Mouse (Mus musculus) hindbrain, postnatal 0 days (tissue): ENCODE measurements at regions not wholly inside any gene's neighbourhood (a gene's known extent, or its start where the extent isn't known, plus 50 kb on each side); places are given as distances from the start of the nearest gene placed in this dataset.

Experiments used
- ATAC-seq: fragments of 200-750 bp; cut with Nextera tagmentation; 2 replicates; pipeline ENCODE4 v1.8.0; 2017; ENCODE audit warnings: mild to moderate bottlenecking, moderate TSS enrichment, moderate library complexity
- DNase-seq: peaks from one replicate; pipeline ENCODE4 v3.0.0-alpha.2; 2015; ENCODE audit warnings: low spot score
- H3K27ac ChIP-seq: fragments of 300-500 bp; sonication (generic); 2 replicates; pipeline ENCODE4 v1.5.1; 2014; ENCODE audit warnings: mild to moderate bottlenecking
- H3K27me3 ChIP-seq: fragments of 300-500 bp; sonication (generic); 2 replicates; pipeline ENCODE4 v1.6.1; 2014; ENCODE audit warnings: low read length, mixed read lengths; ENCODE audit not compliant: insufficient read depth
- H3K36me3 ChIP-seq: fragments of 300-500 bp; sonication (generic); 2 replicates; pipeline ENCODE4 v1.6.1; 2014; ENCODE audit warnings: low read length, mixed read lengths; ENCODE audit not compliant: insufficient read depth
- H3K4me1 ChIP-seq: fragments of 300-500 bp; sonication (generic); 2 replicates; pipeline ENCODE4 v1.6.1; 2014; ENCODE audit warnings: antibody characterized with exemption, low read length, mixed read lengths; ENCODE audit not compliant: insufficient read depth
- H3K4me2 ChIP-seq: fragments of 300-500 bp; sonication (generic); 2 replicates; pipeline ENCODE4 v1.6.1; 2014; ENCODE audit warnings: low read depth, mild to moderate bottlenecking, low read length, moderate library complexity, mixed read lengths
- H3K4me3 ChIP-seq: fragments of 300-500 bp; sonication (generic); 2 replicates; pipeline ENCODE4 v1.5.1; 2014; ENCODE audit warnings: low read length
- H3K9ac ChIP-seq: fragments of 300-500 bp; sonication (generic); replicated peaks from 2 replicates; pipeline ENCODE4 v1.6.1; 2014; ENCODE audit warnings: mild to moderate bottlenecking, low read length, moderate library complexity, mixed read lengths
- H3K9me3 ChIP-seq: fragments of 300-500 bp; sonication (generic); 2 replicates; pipeline ENCODE4 v1.6.1; 2016; ENCODE audit warnings: low read length, mixed read lengths
- CTCF ChIP-seq: IDR thresholded peaks from 2 replicates; pipeline ENCODE4 v1.5.1; 2016; ENCODE audit warnings: antibody characterized with exemption, control low read depth, low read depth
- WGBS: fragments of 180-500 bp; shearing (Covaris S2); extraction: QIAGEN DNeasy Blood & Tissue Kit; methylation state at CpG from one replicate; pipeline ENCODE4 v1.1.7; 2014; 5-methylcytosine and 5-hydroxymethylcytosine counted together

DNA sequence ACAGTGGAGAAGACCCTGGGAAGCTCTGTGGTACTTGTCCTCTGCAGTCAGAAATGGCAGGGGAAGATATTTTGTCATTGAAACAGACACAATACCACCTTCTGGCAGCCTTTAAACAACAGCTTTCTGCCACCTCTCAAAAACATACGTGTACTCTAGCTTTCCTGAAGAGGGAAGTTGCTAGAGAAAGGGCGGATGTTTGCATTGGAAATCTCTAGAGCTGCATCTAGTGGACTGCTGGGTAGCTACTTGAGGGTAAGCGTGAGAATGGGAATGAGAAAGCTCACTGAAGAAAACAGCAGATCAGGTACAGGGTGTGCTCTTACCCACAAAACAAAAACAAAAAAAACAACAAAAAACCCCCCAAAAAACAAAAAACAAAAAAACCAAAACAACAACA, 61.4 kb upstream of the Eif4g2 start:
- WGBS, result 78% methylated on average over 3 of the region's 3 CpGs
- Histone ChIP-seq H3K9me3 (no peaks in the 10 kb centered on the region), H3K9ac (no peak overlapping the region), H3K4me1 (no peaks in the 10 kb centered on the region), H3K4me2 (no peak overlapping the region), H3K4me3 (no peak overlapping the region), H3K27me3 (no peaks in the 10 kb centered on the region), H3K27ac (no peak overlapping the region), H3K36me3 (no peaks in the 10 kb centered on the region)
- DNase-seq (no peak), ATAC-seq (no peak)
- TF ChIP-seq CTCF, result no peak

GRCm38 (mm10) chr7:111141285-111141965, 58.6 kb upstream of the Eif4g2 start:
- Histone ChIP-seq H3K36me3 (no peaks in the 10 kb centered on the region), H3K9me3 (no peaks in the 10 kb centered on the region), H3K9ac (no peak overlapping the region), H3K4me2 (no peak overlapping the region), H3K27me3 (no peaks in the 10 kb centered on the region), H3K27ac (no peak overlapping the region), H3K4me3 (no peak overlapping the region), H3K4me1 (no peaks in the 10 kb centered on the region)
- no peak for TF ChIP-seq CTCF
- WGBS, result 80% methylated on average over 7 of the region's 7 CpGs
- ATAC-seq, result no peak
- DNase-seq, result no peak

DNA sequence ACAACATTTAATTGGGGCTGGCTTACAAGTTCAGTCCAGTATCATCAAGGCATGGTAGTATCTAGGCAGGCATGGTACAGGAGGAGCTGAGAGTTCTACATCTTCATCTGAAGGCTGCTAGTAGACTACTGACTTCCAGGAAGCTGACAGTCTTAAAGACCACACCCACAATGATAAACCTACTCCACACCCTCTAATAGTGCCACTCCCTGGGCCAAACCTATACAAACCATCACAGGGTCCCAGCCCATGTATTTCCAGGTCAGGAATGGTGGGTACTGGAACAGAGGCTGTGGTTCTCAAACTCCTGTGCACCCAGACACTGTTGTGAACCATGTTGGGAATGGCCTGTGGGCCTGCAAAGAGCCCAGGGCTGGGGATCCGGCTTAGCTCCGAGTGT, 55.2 kb upstream of the Eif4g2 start:
- Histone ChIP-seq H3K4me2 (no peak overlapping the region), H3K27ac (no peak overlapping the region), H3K4me3 (no peak overlapping the region), H3K4me1 (no peaks in the 10 kb centered on the region), H3K9me3 (no peaks in the 10 kb centered on the region), H3K27me3 (no peaks in the 10 kb centered on the region), H3K36me3 (no peaks in the 10 kb centered on the region), H3K9ac (no peak overlapping the region)
- DNase-seq, result no peak
- ATAC-seq, result no peak
- WGBS, result 93% methylated on average over 2 of the region's 2 CpGs
- no peak for TF ChIP-seq CTCF

DNA sequence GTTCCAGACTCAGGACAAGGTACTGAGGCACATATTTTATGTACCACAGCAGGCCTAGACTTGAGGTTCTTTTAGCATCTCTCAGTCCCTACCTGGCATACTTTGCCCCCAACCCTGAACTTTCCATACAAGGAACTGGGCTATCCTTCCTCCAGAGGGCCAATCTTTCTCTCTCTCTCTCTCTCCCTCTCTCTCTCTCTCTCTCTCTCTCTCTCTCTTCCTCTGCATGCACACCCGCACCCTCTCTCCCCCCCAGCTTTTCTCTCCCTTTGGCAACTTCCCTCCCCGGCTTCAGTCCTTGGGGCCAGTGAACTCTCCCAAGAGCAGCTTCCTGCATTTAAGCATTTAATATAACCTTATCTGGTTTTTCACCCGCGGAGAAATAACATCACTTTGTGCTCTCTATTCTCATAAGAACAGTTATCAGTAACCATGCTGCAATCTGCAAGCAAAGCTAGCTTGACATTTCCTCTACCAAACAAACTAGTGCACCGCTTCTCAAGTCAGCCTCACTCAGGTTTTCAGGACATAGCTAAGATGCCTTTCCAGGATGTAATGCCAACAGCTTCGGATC, 53.3 kb upstream of the Eif4g2 start:
- no peak overlapping the region for H3K27ac ChIP-seq
- TF ChIP-seq CTCF, result no peak

GRCm38 (mm10) chr7:111134496-111134895, 51.7 kb upstream of the Eif4g2 start:
- no peaks in the 10 kb centered on the region for H3K9me3 ChIP-seq
- no peak overlapping the region for H3K4me2 ChIP-seq
- no peak overlapping the region for H3K27ac ChIP-seq
- H3K4me3 ChIP-seq, result no peak overlapping the region
- 90% methylated on average over 2 of the region's 2 CpGs for WGBS
- H3K36me3 ChIP-seq, result no peaks in the 10 kb centered on the region
- no peak for TF ChIP-seq CTCF
- H3K4me1 ChIP-seq, result no peaks in the 10 kb centered on the region
- no peak overlapping the region for H3K9ac ChIP-seq
- DNase-seq (no peak), ATAC-seq (no peak)
- no peaks in the 10 kb centered on the region for H3K27me3 ChIP-seq

More for the DNA sequence above, 53.3 kb upstream of the Eif4g2 start:
- no peaks in the 10 kb centered on the region for H3K27me3 ChIP-seq
- ATAC-seq, result no peak
- DNase-seq, result no peak
- H3K36me3 ChIP-seq, result no peaks in the 10 kb centered on the region
- H3K4me1 ChIP-seq, result no peaks in the 10 kb centered on the region
- no peak overlapping the region for H3K9ac ChIP-seq
- no peaks in the 10 kb centered on the region for H3K9me3 ChIP-seq
- WGBS, result 78% methylated on average over 6 of the region's 6 CpGs
- no peak overlapping the region for H3K4me3 ChIP-seq
- no peak overlapping the region for H3K4me2 ChIP-seq
